Mouse (Mus musculus): ENCODE data around the gene Lipe. TPM values are rescaled to one million over a fixed set of nuclear protein-coding genes. Genes with fewer than 3 reads are reported as not detected.
A peak's percentile ranks its signal among the peaks of the same experiment; 100 is the strongest.

Lipe gene
- polyA plus RNA-seq, 1 experiment from 2014 or later, result 2.9 TPM

GRCm38 (mm10) chr7:25377100-25377700, 21.3 kb downstream of the Lipe start:
- H3K9ac ChIP-seq (replicated peaks; ENCODE audit: low read length), result no peak overlapping the region
- H3K4me1 ChIP-seq (ENCODE audit: control insufficient read depth, insufficient read depth, low read length), result no peaks in the 10 kb centered on the region
- 40% methylated on average over 8 of the region's 8 CpGs for WGBS
- no peaks in the 10 kb centered on the region for H3K27me3 ChIP-seq (ENCODE audit: control insufficient read depth, insufficient read depth, low read length)
- H3K4me3 ChIP-seq (ENCODE audit: low read depth, low read length), result 0 out of 2 replicates have a peak overlapping the region, but pooled peaks have one; percentile 17
- no peaks in the 10 kb centered on the region for H3K9me3 ChIP-seq (replicated peaks; ENCODE audit: control insufficient read depth, low read length)
- ATAC-seq (replicated peaks; ENCODE audit: insufficient number of reproducible peaks, low FRiP score, low TSS enrichment, low read depth), result no peak
- no peak overlapping the region for H3K4me2 ChIP-seq (ENCODE audit: low read depth, low read length)
- H3K27ac ChIP-seq (replicated peaks; ENCODE audit: low read depth, low read length), result no peak overlapping the region
- no peak for DNase-seq (ENCODE audit: low spot score)
- no peaks in the 10 kb centered on the region for H3K36me3 ChIP-seq (replicated peaks; ENCODE audit: control insufficient read depth, insufficient read depth, low read depth, low read length)

- Histone ChIP-seq H3K9ac (replicated peaks; ENCODE audit: low read length) (no peak overlapping the region), H3K27ac (replicated peaks; ENCODE audit: low read depth, low read length) (no peak overlapping the region), H3K36me3 (replicated peaks; ENCODE audit: control insufficient read depth, insufficient read depth, low read depth, low read length) (no peaks in the 10 kb centered on the region), H3K4me2 (ENCODE audit: low read depth, low read length) (0 out of 2 replicates have a peak overlapping the region, but pooled peaks have one; percentile 14), H3K27me3 (ENCODE audit: control insufficient read depth, insufficient read depth, low read length) (no peaks in the 10 kb centered on the region), H3K4me3 (ENCODE audit: low read depth, low read length) (peak overlapping the region; percentile 17; the same call in 1 of the 2 replicates), H3K4me1 (ENCODE audit: control insufficient read depth, insufficient read depth, low read length) (no peaks in the 10 kb centered on the region), H3K9me3 (replicated peaks; ENCODE audit: control insufficient read depth, low read length) (no peaks in the 10 kb centered on the region)
- no peak for ATAC-seq (replicated peaks; ENCODE audit: insufficient number of reproducible peaks, low FRiP score, low TSS enrichment, low read depth)
- 5% methylated on average over 17 of the region's 17 CpGs for WGBS
- DNase-seq (ENCODE audit: low spot score), result peak; percentile 68
These were observed 22.0 kb downstream of the Lipe start for GRCm38 (mm10) chr7:25376556-25376955.

- peaks cover 21% of the 10 kb centered on the region for H3K27me3 ChIP-seq (ENCODE audit: control insufficient read depth, insufficient read depth, low read length)
- H3K27ac ChIP-seq (replicated peaks; ENCODE audit: low read depth, low read length), result no peak overlapping the region
- no peak overlapping the region for H3K4me3 ChIP-seq (ENCODE audit: low read depth, low read length)
- WGBS, result 87% methylated on average over 5 of the region's 5 CpGs
- no peak overlapping the region for H3K4me2 ChIP-seq (ENCODE audit: low read depth, low read length)
- no peaks in the 10 kb centered on the region; the same call in 1 of the 2 replicates for H3K4me1 ChIP-seq (ENCODE audit: control insufficient read depth, insufficient read depth, low read length)
- H3K9ac ChIP-seq (replicated peaks; ENCODE audit: low read length), result no peak overlapping the region
- DNase-seq (ENCODE audit: low spot score), result no peak
- H3K9me3 ChIP-seq (replicated peaks; ENCODE audit: control insufficient read depth, low read length), result no peaks in the 10 kb centered on the region
- H3K36me3 ChIP-seq (replicated peaks; ENCODE audit: control insufficient read depth, insufficient read depth, low read depth, low read length), result no peaks in the 10 kb centered on the region
- ATAC-seq (replicated peaks; ENCODE audit: insufficient number of reproducible peaks, low FRiP score, low TSS enrichment, low read depth), result no peak
These were observed 26.1 kb downstream of the Lipe start for GRCm38 (mm10) chr7:25372441-25372840.

GRCm38 (mm10) chr7:25369058-25369749, 29.3 kb downstream of the Lipe start, which contains the start of gene Cnfn:
Gene Cnfn, minus strand, starts transcription at chr7:25369724.
- no peak within 1 kb of the TSS for H3K4me2 ChIP-seq (ENCODE audit: low read depth, low read length)
- no peak for ATAC-seq (replicated peaks; ENCODE audit: insufficient number of reproducible peaks, low FRiP score, low TSS enrichment, low read depth)
- no peak within 1 kb of the TSS for H3K4me3 ChIP-seq (ENCODE audit: low read depth, low read length)
- no peaks in the 10 kb centered on the region for H3K9me3 ChIP-seq (replicated peaks; ENCODE audit: control insufficient read depth, low read length)
- H3K36me3 ChIP-seq (replicated peaks; ENCODE audit: control insufficient read depth, insufficient read depth, low read depth, low read length), result no peaks in the 10 kb centered on the region
- DNase-seq (ENCODE audit: low spot score), result no peak
- no peak within 1 kb of the TSS for H3K27ac ChIP-seq (replicated peaks; ENCODE audit: low read depth, low read length)
- H3K9ac ChIP-seq (replicated peaks; ENCODE audit: low read length), result no peak within 1 kb of the TSS
- peaks cover 3% of the 10 kb centered on the region; the same call in 1 of the 2 replicates for H3K4me1 ChIP-seq (ENCODE audit: control insufficient read depth, insufficient read depth, low read length)
- WGBS, result 48% methylated on average over 12 of the region's 12 CpGs
- peaks cover 27% of the 10 kb centered on the region for H3K27me3 ChIP-seq (ENCODE audit: control insufficient read depth, insufficient read depth, low read length)

- Histone ChIP-seq H3K27ac (replicated peaks; ENCODE audit: low read depth, low read length) (no peak overlapping the region), H3K27me3 (ENCODE audit: control insufficient read depth, insufficient read depth, low read length) (peaks cover 27% of the 10 kb centered on the region), H3K4me3 (ENCODE audit: low read depth, low read length) (no peak overlapping the region), H3K9me3 (replicated peaks; ENCODE audit: control insufficient read depth, low read length) (no peaks in the 10 kb centered on the region), H3K4me2 (ENCODE audit: low read depth, low read length) (no peak overlapping the region), H3K4me1 (ENCODE audit: control insufficient read depth, insufficient read depth, low read length) (peaks cover 3% of the 10 kb centered on the region; the same call in 1 of the 2 replicates), H3K9ac (replicated peaks; ENCODE audit: low read length) (no peak overlapping the region), H3K36me3 (replicated peaks; ENCODE audit: control insufficient read depth, insufficient read depth, low read depth, low read length) (no peaks in the 10 kb centered on the region; the same call in 1 of the 2 replicates)
- DNase-seq (ENCODE audit: low spot score) (no peak), ATAC-seq (replicated peaks; ENCODE audit: insufficient number of reproducible peaks, low FRiP score, low TSS enrichment, low read depth) (no peak)
- WGBS, result 21% methylated on average over 12 of the region's 12 CpGs
These were observed 30.2 kb downstream of the Lipe start for GRCm38 (mm10) chr7:25368333-25368732.

- Histone ChIP-seq H3K4me3 (ENCODE audit: low read depth, low read length) (peak overlapping the region; percentile 3; the same call in 1 of the 2 replicates), H3K27me3 (ENCODE audit: control insufficient read depth, insufficient read depth, low read length) (peaks cover 27% of the 10 kb centered on the region), H3K9me3 (replicated peaks; ENCODE audit: control insufficient read depth, low read length) (no peaks in the 10 kb centered on the region), H3K36me3 (replicated peaks; ENCODE audit: control insufficient read depth, insufficient read depth, low read depth, low read length) (no peaks in the 10 kb centered on the region; the same call in 1 of the 2 replicates), H3K27ac (replicated peaks; ENCODE audit: low read depth, low read length) (no peak overlapping the region), H3K9ac (replicated peaks; ENCODE audit: low read length) (no peak overlapping the region), H3K4me2 (ENCODE audit: low read depth, low read length) (peak overlapping the region; percentile 21), H3K4me1 (ENCODE audit: control insufficient read depth, insufficient read depth, low read length) (peaks cover 3% of the 10 kb centered on the region; the same call in 1 of the 2 replicates)
- DNase-seq (ENCODE audit: low spot score) (peak; percentile 45), ATAC-seq (replicated peaks; ENCODE audit: insufficient number of reproducible peaks, low FRiP score, low TSS enrichment, low read depth) (no peak)
- WGBS, result 3% methylated on average over 33 of the region's 33 CpGs
These were observed 30.7 kb downstream of the Lipe start for GRCm38 (mm10) chr7:25367632-25368293.

- ATAC-seq (replicated peaks; ENCODE audit: insufficient number of reproducible peaks, low FRiP score, low TSS enrichment, low read depth), result 0 out of 2 replicates have a peak, but pooled peaks have one; percentile 5
- H3K9ac ChIP-seq (replicated peaks; ENCODE audit: low read length), result 0 out of 2 replicates have a peak overlapping the region, but pooled peaks have one; percentile 22
- DNase-seq (ENCODE audit: low spot score), result peak; percentile 25
- WGBS, result 22% methylated on average over 13 of the region's 13 CpGs
- H3K4me2 ChIP-seq (ENCODE audit: low read depth, low read length), result no peak overlapping the region
- no peaks in the 10 kb centered on the region for H3K9me3 ChIP-seq (replicated peaks; ENCODE audit: control insufficient read depth, low read length)
- no peak overlapping the region for H3K27ac ChIP-seq (replicated peaks; ENCODE audit: low read depth, low read length)
- peaks cover 6% of the 10 kb centered on the region for H3K36me3 ChIP-seq (replicated peaks; ENCODE audit: control insufficient read depth, insufficient read depth, low read depth, low read length)
- H3K4me3 ChIP-seq (ENCODE audit: low read depth, low read length), result no peak overlapping the region
- H3K27me3 ChIP-seq (ENCODE audit: control insufficient read depth, insufficient read depth, low read length), result peaks cover 27% of the 10 kb centered on the region
- H3K4me1 ChIP-seq (ENCODE audit: control insufficient read depth, insufficient read depth, low read length), result peaks cover 3% of the 10 kb centered on the region; the same call in 1 of the 2 replicates
These were observed 32.4 kb downstream of the Lipe start for GRCm38 (mm10) chr7:25365937-25366625.

Measured in embryonic facial prominence, embryonic 11.5 days (tissue).